Mouse (Mus musculus) embryonic facial prominence, embryonic 11.5 days (tissue): Measurements from ENCODE around the gene Shank1. TPM values are rescaled to one million over a fixed set of nuclear protein-coding genes. Genes with fewer than 3 reads are reported as not detected.

ENCODE experiments used
- ATAC-seq: fragments of 200-750 bp; cut with Nextera tagmentation; replicated peaks from 2 replicates; pipeline ENCODE4 v1.8.0; 2017; ENCODE audit warnings: low read depth; ENCODE audit not compliant: insufficient number of reproducible peaks, low FRiP score, low TSS enrichment
- DNase-seq: peaks from one replicate; pipeline ENCODE4 v3.0.0-alpha.2; 2015; ENCODE audit warnings: low spot score
- H3K27ac ChIP-seq: fragments of 300-500 bp; sonication (generic); replicated peaks from 2 replicates; pipeline ENCODE4 v1.5.1; 2014; ENCODE audit warnings: mild to moderate bottlenecking, low read depth, low read length, control low read depth
- H3K27me3 ChIP-seq: fragments of 300-500 bp; sonication (generic); 2 replicates; pipeline ENCODE4 v1.6.1; 2014; ENCODE audit warnings: mild to moderate bottlenecking, low read length, moderate library complexity, mixed read lengths; ENCODE audit not compliant: control insufficient read depth, insufficient read depth
- H3K36me3 ChIP-seq: fragments of 300-500 bp; sonication (generic); replicated peaks from 2 replicates; pipeline ENCODE4 v1.6.1; 2014; ENCODE audit warnings: low read depth, mild to moderate bottlenecking, low read length, moderate library complexity, mixed read lengths; ENCODE audit not compliant: control insufficient read depth, insufficient read depth
- H3K4me1 ChIP-seq: fragments of 300-500 bp; sonication (generic); 2 replicates; pipeline ENCODE4 v1.6.1; 2014; ENCODE audit warnings: low read length, mixed read lengths; ENCODE audit not compliant: control insufficient read depth, insufficient read depth
- H3K4me2 ChIP-seq: fragments of 300-500 bp; sonication (generic); 2 replicates; pipeline ENCODE4 v1.6.1; 2014; ENCODE audit warnings: low read depth, mild to moderate bottlenecking, control low read depth, low read length, moderate library complexity
- H3K4me3 ChIP-seq: fragments of 300-500 bp; sonication (generic); 2 replicates; pipeline ENCODE4 v1.5.1; 2014; ENCODE audit warnings: low read depth, low read length, control low read depth
- H3K9ac ChIP-seq: fragments of 300-500 bp; sonication (generic); replicated peaks from 2 replicates; pipeline ENCODE4 v1.6.1; 2014; ENCODE audit warnings: mild to moderate bottlenecking, control low read depth, low read length
- H3K9me3 ChIP-seq: fragments of 300-500 bp; sonication (generic); replicated peaks from 2 replicates; pipeline ENCODE4 v1.6.1; 2016; ENCODE audit warnings: mild to moderate bottlenecking, low read length, inconsistent platforms, mixed read lengths; ENCODE audit not compliant: control insufficient read depth
- WGBS: fragments of 180-500 bp; shearing (Covaris S2); extraction: QIAGEN DNeasy Blood & Tissue Kit; methylation state at CpG from one replicate; pipeline ENCODE4 v1.1.7; 2014; 5-methylcytosine and 5-hydroxymethylcytosine counted together
- polyA plus RNA-seq: library from polyadenylated mRNA; unstranded; fragments of >200 nt; fragmentation: Nextera tagmentation; extraction: Ambion mirVana; gene quantifications from 2 replicates; pipeline ENCODE4 v1.2.1, GENCODE M21; 2014

Shank1 gene
- polyA plus RNA-seq, 1 experiment from 2014 or later: 1.00 TPM

DNA sequence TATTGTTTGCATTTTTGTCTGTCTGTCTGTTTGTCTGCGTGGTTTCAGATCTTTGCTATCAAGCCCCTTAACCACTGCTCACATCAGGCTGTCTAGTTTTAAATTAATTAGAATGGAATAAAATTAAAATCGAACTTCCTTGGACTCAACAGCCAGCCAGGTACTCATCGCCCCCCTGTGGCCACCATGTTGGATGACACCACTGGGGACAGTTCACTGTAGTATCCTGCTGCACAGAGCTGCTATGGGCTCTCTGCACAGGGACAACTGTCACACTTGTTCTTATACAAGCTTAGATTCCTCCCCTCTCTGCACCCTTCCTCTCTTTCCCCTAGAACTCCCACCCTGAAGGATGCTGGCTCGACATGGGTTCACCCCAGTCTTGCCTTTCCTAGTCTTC, 7.9 kb downstream of the Shank1 start:
- Histone ChIP-seq H3K4me3 (no peak overlapping the region), H3K27me3 (0 out of 2 replicates have a peak, but pooled peaks cover 2% of the 10 kb centered on the region), H3K9ac (no peak overlapping the region), H3K4me1 (no peaks in the 10 kb centered on the region), H3K36me3 (no peaks in the 10 kb centered on the region), H3K4me2 (no peak overlapping the region), H3K9me3 (no peaks in the 10 kb centered on the region), H3K27ac (no peak overlapping the region)
- no peak for ATAC-seq
- WGBS: 38% methylated on average over 4 of the region's 4 CpGs
- DNase-seq: peak; percentile 25

DNA sequence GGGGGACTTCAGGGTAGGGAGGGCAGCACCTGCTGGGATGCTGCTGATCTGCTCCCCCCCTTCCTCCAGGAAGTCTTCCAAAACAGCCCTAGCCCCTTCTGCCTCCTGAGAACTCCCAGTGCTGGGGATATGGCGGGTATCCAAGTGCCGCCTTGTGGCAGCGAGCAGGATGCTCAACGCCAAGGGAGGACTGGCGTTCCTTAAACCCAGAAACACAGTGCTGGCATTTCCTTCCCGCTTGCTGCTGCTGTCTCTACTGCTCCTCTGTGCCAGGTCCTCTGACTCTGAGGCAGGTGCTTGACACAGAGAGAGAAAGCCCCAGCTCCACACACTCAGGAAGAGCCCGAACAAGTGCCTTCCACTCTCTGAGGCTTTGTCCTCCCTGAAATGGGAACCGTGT, 10.8 kb downstream of the Shank1 start:
- 49% methylated on average over 8 of the region's 8 CpGs for WGBS
- no peaks in the 10 kb centered on the region for H3K36me3 ChIP-seq
- H3K9ac ChIP-seq: no peak overlapping the region
- no peaks in the 10 kb centered on the region for H3K27me3 ChIP-seq
- H3K4me3 ChIP-seq: no peak overlapping the region
- no peaks in the 10 kb centered on the region for H3K4me1 ChIP-seq
- no peak for ATAC-seq
- no peak overlapping the region for H3K27ac ChIP-seq
- no peaks in the 10 kb centered on the region for H3K9me3 ChIP-seq
- no peak overlapping the region for H3K4me2 ChIP-seq
- DNase-seq: no peak

DNA sequence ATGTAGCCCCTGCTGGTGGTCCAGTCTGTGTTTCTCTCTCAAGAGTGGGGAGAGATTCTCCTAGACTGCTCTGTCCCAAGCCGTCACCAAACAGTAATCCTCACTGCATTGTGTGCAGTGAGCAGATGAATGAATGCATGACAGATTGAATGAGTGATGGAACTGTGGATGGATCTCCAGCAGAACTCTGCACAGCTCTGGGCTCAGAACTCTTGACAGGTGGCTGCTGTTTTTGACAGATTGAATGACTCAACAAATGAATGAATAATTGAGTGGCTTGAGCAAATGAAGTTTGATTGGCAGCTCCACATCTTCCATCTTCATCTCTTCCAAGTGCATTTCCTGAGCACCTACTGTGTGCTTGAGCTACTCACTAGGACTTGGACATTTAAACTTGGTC, 12.2 kb downstream of the Shank1 start:
- WGBS: 88% methylated on average over 1 of the region's 1 CpGs
- ATAC-seq: no peak
- Histone ChIP-seq H3K4me1 (no peaks in the 10 kb centered on the region), H3K36me3 (no peaks in the 10 kb centered on the region), H3K9ac (no peak overlapping the region), H3K27me3 (no peaks in the 10 kb centered on the region), H3K9me3 (no peaks in the 10 kb centered on the region), H3K4me2 (no peak overlapping the region), H3K4me3 (no peak overlapping the region), H3K27ac (no peak overlapping the region)
- DNase-seq: no peak

DNA sequence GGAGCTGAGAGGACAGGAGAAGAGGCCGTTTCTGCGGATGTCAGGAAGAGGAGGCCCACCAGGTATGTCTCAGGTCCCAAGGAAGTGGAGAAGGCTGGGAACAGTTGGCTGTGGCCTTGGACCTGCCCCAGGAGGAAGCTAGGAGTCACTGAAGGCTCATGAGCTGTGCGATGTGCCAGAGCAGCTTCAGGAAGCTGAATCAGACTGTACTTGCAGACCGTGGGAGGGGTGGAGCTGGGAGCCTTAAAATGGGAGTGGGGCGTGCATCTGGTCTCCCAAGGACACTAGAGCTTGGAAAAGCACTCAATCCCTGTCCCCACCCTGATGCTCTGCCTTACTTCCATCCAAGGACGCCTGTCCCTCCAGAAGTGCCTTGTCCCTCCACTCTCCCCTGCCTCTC, 16.6 kb downstream of the Shank1 start:
- no peak overlapping the region for H3K27ac ChIP-seq
- ATAC-seq (no peak), DNase-seq (no peak)
- H3K4me1 ChIP-seq: no peaks in the 10 kb centered on the region
- no peaks in the 10 kb centered on the region for H3K27me3 ChIP-seq
- no peaks in the 10 kb centered on the region for H3K9me3 ChIP-seq
- no peaks in the 10 kb centered on the region for H3K36me3 ChIP-seq
- no peak overlapping the region for H3K4me3 ChIP-seq
- H3K9ac ChIP-seq: no peak overlapping the region
- WGBS: 60% methylated on average over 6 of the region's 6 CpGs
- no peak overlapping the region for H3K4me2 ChIP-seq

DNA sequence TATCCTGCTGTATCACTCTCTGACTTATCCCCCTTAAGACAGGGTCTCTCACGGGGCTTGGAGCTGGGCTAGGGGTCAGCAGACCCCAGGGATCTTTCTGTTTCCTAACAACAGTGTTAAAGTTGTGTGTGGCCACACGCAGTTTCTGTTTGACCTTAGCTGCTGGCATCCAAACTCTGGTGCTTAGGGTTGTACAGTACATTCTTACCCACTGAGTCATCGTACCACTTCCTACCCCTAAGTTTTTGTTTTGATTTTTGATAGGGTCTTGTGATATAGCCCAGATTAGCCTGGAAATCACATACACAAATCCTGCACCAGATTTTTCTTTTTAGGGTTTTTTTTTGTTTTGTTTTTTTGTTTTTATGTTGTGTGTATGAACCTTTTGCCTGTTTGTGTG, 22.3 kb downstream of the Shank1 start:
- no peaks in the 10 kb centered on the region for H3K4me1 ChIP-seq
- no peaks in the 10 kb centered on the region for H3K36me3 ChIP-seq
- H3K9me3 ChIP-seq: no peaks in the 10 kb centered on the region
- no peak overlapping the region for H3K4me3 ChIP-seq
- H3K27me3 ChIP-seq: peaks cover 30% of the 10 kb centered on the region
- no peak overlapping the region for H3K9ac ChIP-seq
- 70% methylated on average over 3 of the region's 3 CpGs for WGBS
- H3K4me2 ChIP-seq: no peak overlapping the region
- DNase-seq: no peak
- no peak overlapping the region for H3K27ac ChIP-seq
- ATAC-seq: no peak

DNA sequence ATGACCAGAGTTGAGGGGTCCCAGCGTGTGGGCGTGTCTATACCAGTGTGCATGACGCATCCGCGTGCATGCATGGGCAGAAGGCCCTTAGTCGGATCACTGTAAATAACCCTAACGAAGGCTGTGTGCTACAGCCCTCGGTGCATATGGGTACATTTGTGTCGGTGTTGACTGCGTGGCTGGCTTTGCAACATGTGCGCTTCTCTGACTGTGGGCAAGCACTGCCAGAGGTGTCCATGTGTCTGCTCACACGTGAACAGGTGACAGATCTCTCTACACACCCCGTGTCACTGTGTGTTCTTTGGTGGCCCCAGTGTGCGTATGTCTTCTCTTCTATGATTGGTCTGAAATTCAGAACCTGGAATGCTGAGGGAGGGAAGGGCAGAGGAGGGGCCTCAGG, 24.1 kb downstream of the Shank1 start:
- Histone ChIP-seq H3K27ac (no peak overlapping the region), H3K4me1 (no peaks in the 10 kb centered on the region), H3K4me2 (no peak overlapping the region), H3K36me3 (no peaks in the 10 kb centered on the region), H3K27me3 (peaks cover 44% of the 10 kb centered on the region), H3K9me3 (no peaks in the 10 kb centered on the region), H3K4me3 (no peak overlapping the region), H3K9ac (no peak overlapping the region)
- no peak for DNase-seq
- WGBS: 72% methylated on average over 14 of the region's 14 CpGs
- ATAC-seq: no peak

DNA sequence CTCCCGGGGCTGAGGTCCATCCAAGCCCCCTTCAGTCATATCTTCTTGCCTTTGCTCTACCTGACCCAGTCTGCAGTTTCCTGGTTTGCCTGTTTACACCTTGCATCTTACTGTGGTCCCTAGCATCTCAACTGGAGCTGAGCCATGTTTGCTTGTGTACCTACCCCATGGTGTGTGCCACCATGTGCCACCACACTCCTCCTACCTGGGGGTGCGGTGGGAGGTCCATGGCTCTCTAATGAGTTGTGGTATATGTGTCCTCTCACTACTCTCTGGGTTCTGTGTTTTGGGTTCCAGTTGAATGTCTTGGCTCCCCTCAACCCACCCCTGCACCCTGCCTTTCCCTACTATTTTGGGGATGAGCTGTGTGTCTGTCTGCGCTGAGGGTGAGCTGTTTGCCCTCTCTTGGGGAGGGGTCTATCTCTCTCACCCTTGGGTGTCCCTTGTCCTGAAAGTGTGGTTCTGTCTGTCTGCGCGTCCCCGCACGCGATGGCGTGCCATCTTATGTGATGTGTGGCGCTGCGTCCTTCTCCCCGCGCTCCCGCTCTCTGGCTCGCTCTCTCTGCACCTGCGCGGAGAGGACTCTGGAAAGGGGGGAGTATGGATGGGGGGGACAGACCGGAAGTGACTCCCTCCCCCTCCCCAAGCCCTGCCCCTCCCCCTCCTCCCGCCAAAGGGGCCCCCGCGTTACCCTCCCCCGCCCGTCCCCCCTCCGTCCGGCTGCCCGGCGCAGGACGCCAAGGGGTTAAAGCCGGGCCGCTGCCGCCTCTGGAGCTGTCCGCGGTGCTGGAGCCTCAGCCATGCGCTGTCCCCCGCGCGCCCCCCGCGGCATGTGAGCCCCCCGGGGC, 25.2 kb downstream of the Shank1 start:
- Histone ChIP-seq H3K4me1 (no peaks in the 10 kb centered on the region), H3K4me3 (peak overlapping the region; percentile 43), H3K9ac (no peak overlapping the region), H3K9me3 (no peaks in the 10 kb centered on the region), H3K27ac (no peak overlapping the region), H3K4me2 (peak overlapping the region; percentile 88), H3K36me3 (no peaks in the 10 kb centered on the region), H3K27me3 (peaks cover 51% of the 10 kb centered on the region)
- DNase-seq: peak; percentile 76
- WGBS: 4% methylated on average over 17 of the region's 40 CpGs
- no peak; the same call in 1 of the 2 replicates for ATAC-seq
